Mouse (Mus musculus): ENCODE data around the gene Zcchc24. TPM values are rescaled to one million over a fixed set of nuclear protein-coding genes. Genes with fewer than 3 reads are reported as not detected.

Gene Zcchc24
- total and polyA plus RNA-seq, 2 experiments = 27.3 to 53.0 TPM

DNA sequence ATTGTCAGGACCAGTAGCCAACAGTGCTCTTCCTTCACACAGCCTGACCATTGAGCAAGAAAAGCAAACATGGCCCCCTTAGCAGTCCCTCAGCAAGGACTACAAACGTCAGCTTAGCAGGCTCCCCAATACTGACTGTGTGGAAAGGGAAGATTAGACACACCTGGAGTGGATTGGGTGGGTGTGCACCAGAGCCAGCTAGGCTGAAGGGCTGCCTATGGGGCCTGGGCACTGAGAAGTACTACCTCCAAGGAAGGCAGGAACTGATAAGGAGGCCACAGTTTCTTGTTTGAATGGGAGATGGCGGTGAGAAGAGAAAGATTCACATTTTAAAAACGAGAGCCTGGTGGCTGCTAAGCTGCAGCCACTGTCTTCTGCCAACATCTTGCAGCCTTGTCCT is 101.3 kb downstream of the Zcchc24 start:
- TF ChIP-seq POLR2A (IDR thresholded peaks at IDR 0.05; ENCODE audit: extremely low read depth, insufficient read depth, low read length) (no peak), CTCF (IDR thresholded peaks at IDR 0.05; ENCODE audit: low read depth, low read length) (no peak)
- Histone ChIP-seq H3K4me3 (ENCODE audit: insufficient read depth, low read depth, low read length) (no peak overlapping the region), H3K4me1 (ENCODE audit: control insufficient read depth, insufficient read depth, low read length) (no peaks in the 10 kb centered on the region), H3K79me2 (ENCODE audit: control insufficient read depth, insufficient read depth, low read length) (no peaks in the 10 kb centered on the region), H3K36me3 (ENCODE audit: control insufficient read depth, insufficient read depth, low read length) (peaks cover 3% of the 10 kb centered on the region), H3K9ac (ENCODE audit: low read depth, low read length) (no peak overlapping the region), H3K27me3 (ENCODE audit: control insufficient read depth, insufficient read depth, low read length) (no peaks in the 10 kb centered on the region), H3K27ac (replicated peaks; ENCODE audit: insufficient read depth, low read depth, low read length) (no peak overlapping the region)
- WGBS = 66% methylated on average over 3 of the region's 3 CpGs
- DNase-seq (ENCODE audit: extremely low read depth, low read depth, low spot score) = no peak

DNA sequence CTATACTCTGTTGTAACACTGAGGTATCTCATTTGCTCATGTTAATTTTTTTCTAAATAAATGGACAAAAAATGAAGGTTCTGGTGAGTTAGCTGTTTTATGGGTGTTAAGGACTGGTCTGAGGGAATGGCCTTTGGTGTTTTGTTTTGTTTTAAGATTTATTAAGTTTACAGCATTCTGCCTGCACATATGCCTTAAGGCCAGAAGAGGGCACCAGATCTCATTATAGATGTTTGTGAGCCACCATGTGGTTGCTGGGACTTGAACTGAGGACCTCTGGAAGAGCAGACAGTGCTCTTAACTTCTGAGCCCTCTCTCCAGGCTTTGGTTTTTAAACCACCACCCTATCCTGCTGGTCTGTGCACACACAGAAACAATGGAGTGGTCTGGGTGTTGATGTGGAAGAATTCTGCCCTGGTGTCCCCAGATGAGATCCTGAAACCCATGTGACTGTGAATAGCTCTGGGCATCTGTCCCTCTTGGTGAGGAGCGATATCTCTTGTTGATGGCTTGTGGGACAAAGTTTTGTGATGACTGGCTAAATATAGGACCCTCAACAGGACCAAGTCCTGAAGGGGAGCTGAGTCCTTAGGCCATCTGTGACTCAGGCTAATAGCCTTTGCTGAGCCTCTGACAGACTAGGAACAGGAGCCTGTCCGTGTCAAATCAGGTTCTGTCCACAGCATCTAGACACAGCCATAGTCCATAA is 102.0 kb downstream of the Zcchc24 start:
- Histone ChIP-seq H3K9ac (ENCODE audit: low read depth, low read length) (no peak overlapping the region), H3K79me2 (ENCODE audit: control insufficient read depth, insufficient read depth, low read length) (no peaks in the 10 kb centered on the region), H3K4me1 (ENCODE audit: control insufficient read depth, insufficient read depth, low read length) (no peaks in the 10 kb centered on the region), H3K27ac (replicated peaks; ENCODE audit: insufficient read depth, low read depth, low read length) (no peak overlapping the region), H3K36me3 (ENCODE audit: control insufficient read depth, insufficient read depth, low read length) (peaks cover 3% of the 10 kb centered on the region), H3K27me3 (ENCODE audit: control insufficient read depth, insufficient read depth, low read length) (no peaks in the 10 kb centered on the region), H3K4me3 (ENCODE audit: insufficient read depth, low read depth, low read length) (no peak overlapping the region)
- WGBS = 93% methylated on average over 2 of the region's 2 CpGs
- TF ChIP-seq CTCF (IDR thresholded peaks at IDR 0.05; ENCODE audit: low read depth, low read length) (peak; percentile 35), POLR2A (IDR thresholded peaks at IDR 0.05; ENCODE audit: extremely low read depth, insufficient read depth, low read length) (no peak)
- no peak for DNase-seq (ENCODE audit: extremely low read depth, low read depth, low spot score)

DNA sequence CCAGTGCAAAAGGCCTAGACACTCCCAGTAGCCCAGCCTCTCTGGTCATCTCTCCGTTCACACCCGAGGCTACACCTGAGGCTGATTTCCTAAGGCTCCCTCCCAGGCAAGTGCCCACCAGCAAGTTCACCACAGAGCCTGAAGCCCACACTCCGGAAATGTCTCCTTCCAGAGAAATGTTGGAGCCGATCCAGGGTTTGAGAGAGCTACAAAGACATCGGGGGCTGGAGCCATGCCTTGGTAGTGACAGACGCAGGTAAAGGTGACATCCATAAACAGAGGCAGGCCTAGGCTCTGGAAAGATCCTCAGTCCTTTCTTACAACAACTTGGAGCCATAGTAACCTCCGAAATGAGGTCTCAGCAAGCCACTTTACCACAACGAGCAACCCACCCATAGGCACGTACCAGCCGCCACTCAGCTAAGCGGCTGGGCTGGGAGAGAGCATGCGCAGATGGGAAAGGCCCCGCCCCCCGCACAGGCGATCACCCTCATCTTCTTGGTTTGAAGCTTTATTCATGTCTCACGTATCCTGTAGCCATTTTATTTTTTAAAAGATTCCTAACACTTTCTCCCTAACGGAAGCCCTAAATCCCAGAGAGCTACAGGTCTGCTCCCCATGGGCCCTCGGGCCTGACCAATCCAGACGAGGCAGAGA is 103.4 kb downstream of the Zcchc24 start:
- Histone ChIP-seq H3K27me3 (ENCODE audit: control insufficient read depth, insufficient read depth, low read length) (no peaks in the 10 kb centered on the region), H3K4me3 (ENCODE audit: insufficient read depth, low read depth, low read length) (no peak overlapping the region), H3K27ac (replicated peaks; ENCODE audit: insufficient read depth, low read depth, low read length) (no peak overlapping the region), H3K36me3 (ENCODE audit: control insufficient read depth, insufficient read depth, low read length) (peaks cover 6% of the 10 kb centered on the region), H3K79me2 (ENCODE audit: control insufficient read depth, insufficient read depth, low read length) (no peaks in the 10 kb centered on the region), H3K9ac (ENCODE audit: low read depth, low read length) (no peak overlapping the region), H3K4me1 (ENCODE audit: control insufficient read depth, insufficient read depth, low read length) (no peaks in the 10 kb centered on the region)
- 94% methylated on average over 19 of the region's 19 CpGs for WGBS
- DNase-seq (ENCODE audit: extremely low read depth, low read depth, low spot score) = no peak
- TF ChIP-seq POLR2A (IDR thresholded peaks at IDR 0.05; ENCODE audit: extremely low read depth, insufficient read depth, low read length) (no peak), CTCF (IDR thresholded peaks at IDR 0.05; ENCODE audit: low read depth, low read length) (no peak)

DNA sequence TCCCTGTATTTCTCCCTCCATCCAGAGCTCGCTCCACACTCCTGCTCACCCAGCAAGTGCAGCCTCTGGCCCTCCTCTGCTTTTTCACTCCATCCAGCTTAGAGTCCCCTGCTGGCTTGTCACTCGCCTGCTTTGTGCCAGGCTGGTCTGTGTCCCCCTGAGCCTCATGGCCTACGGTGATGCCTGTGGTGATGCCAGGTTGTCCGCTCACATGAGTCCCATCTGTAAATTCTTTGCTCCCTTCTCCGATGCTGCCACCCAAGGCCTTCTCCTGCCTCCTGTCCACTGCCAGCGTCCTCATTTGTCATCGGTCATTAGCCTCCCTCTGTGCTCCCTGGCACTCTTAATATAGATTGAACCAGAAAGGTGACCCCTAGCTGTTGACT is 104.5 kb downstream of the Zcchc24 start:
- 68% methylated on average over 7 of the region's 7 CpGs for WGBS
- H3K4me3 ChIP-seq (ENCODE audit: insufficient read depth, low read depth, low read length) = no peak overlapping the region
- no peak for TF ChIP-seq POLR2A (IDR thresholded peaks at IDR 0.05; ENCODE audit: extremely low read depth, insufficient read depth, low read length)
- no peak for TF ChIP-seq CTCF (IDR thresholded peaks at IDR 0.05; ENCODE audit: low read depth, low read length)
- H3K27ac ChIP-seq (replicated peaks; ENCODE audit: insufficient read depth, low read depth, low read length) = no peak overlapping the region
- peak; percentile 45 for DNase-seq (ENCODE audit: extremely low read depth, low read depth, low spot score)
- no peak overlapping the region for H3K9ac ChIP-seq (ENCODE audit: low read depth, low read length)
- peaks cover 7% of the 10 kb centered on the region for H3K36me3 ChIP-seq (ENCODE audit: control insufficient read depth, insufficient read depth, low read length)
- no peaks in the 10 kb centered on the region for H3K27me3 ChIP-seq (ENCODE audit: control insufficient read depth, insufficient read depth, low read length)
- H3K79me2 ChIP-seq (ENCODE audit: control insufficient read depth, insufficient read depth, low read length) = no peaks in the 10 kb centered on the region
- no peaks in the 10 kb centered on the region for H3K4me1 ChIP-seq (ENCODE audit: control insufficient read depth, insufficient read depth, low read length)

DNA sequence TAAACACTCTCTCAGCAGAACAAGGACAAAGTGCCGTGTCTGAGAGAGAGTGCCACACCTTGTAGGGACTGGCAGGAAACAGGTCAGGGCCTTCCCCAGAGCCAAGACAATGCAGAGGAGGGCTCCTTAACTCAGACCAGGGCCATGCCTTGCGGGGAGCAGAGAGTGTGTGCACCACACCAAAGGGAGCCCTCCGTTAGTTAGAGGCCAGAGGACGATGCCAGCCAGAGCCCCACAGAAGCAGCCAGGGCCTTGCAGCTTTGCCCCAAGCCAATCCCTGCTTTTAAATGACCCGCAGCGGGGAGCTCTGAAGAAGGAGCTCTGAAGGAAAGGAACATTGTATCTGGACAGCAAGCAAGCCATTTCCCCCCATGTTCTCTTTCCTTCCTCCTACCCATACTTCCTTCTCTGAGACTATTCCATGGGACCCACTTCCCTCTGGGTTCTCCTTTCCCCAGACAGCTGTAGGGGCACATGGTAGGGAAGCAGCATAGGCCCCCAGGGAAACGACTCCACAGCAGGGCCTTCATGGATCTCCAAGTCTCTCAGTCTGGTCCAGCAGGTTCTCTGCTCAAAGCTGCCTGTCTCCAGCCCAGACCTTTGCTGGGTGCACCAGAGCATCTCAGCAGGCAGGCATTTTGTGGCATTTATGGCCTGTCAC is 105.1 kb downstream of the Zcchc24 start:
- no peak overlapping the region for H3K9ac ChIP-seq (ENCODE audit: low read depth, low read length)
- H3K4me3 ChIP-seq (ENCODE audit: insufficient read depth, low read depth, low read length) = no peak overlapping the region
- no peak overlapping the region for H3K27ac ChIP-seq (replicated peaks; ENCODE audit: insufficient read depth, low read depth, low read length)
- DNase-seq (ENCODE audit: extremely low read depth, low read depth, low spot score) = no peak
- no peaks in the 10 kb centered on the region for H3K4me1 ChIP-seq (ENCODE audit: control insufficient read depth, insufficient read depth, low read length)
- WGBS = 78% methylated on average over 7 of the region's 7 CpGs
- no peaks in the 10 kb centered on the region for H3K79me2 ChIP-seq (ENCODE audit: control insufficient read depth, insufficient read depth, low read length)
- no peaks in the 10 kb centered on the region for H3K27me3 ChIP-seq (ENCODE audit: control insufficient read depth, insufficient read depth, low read length)
- peaks cover 11% of the 10 kb centered on the region for H3K36me3 ChIP-seq (ENCODE audit: control insufficient read depth, insufficient read depth, low read length)
- no peak for TF ChIP-seq CTCF (IDR thresholded peaks at IDR 0.05; ENCODE audit: low read depth, low read length)

Other genes with a start within 250 kb of the Zcchc24 start
- gene Ppif, start 74.9 kb downstream of the Zcchc24 start, total RNA-seq (2014; rRNA removed) = 19.4 and 31.1 TPM in 2 replicates
- gene Ppif, start 74.9 kb downstream of the Zcchc24 start, polyA plus RNA-seq (2012; rRNA removed) = 76.3 and 80.6 TPM in 2 replicates
- gene Anxa11, start 73.1 kb upstream of the Zcchc24 start, total RNA-seq (2014; rRNA removed) = 11.7 and 14.5 TPM in 2 replicates
- 30.5 and 33.6 TPM in 2 replicates for gene Anxa11, start 73.1 kb upstream of the Zcchc24 start, polyA plus RNA-seq (2012; rRNA removed)
- not detected in 2 replicates for gene Plac9a, start 134.1 kb upstream of the Zcchc24 start, total RNA-seq (2014; rRNA removed)
- gene Plac9a, start 134.1 kb upstream of the Zcchc24 start, polyA plus RNA-seq (2012; rRNA removed) = 0.49 TPM in 1 of 2 replicates, not detected in the other
- gene Tmem254a, start 158.6 kb upstream of the Zcchc24 start, total RNA-seq (2014; rRNA removed) = 1.7 and 2.2 TPM in 2 replicates
- 11.7 and 15.7 TPM in 2 replicates for gene Tmem254a, start 158.6 kb upstream of the Zcchc24 start, polyA plus RNA-seq (2012; rRNA removed)
- gene Cphx1, start 169.3 kb upstream of the Zcchc24 start, total RNA-seq (2014; rRNA removed) = not detected in 2 replicates
- 0.72 and 2.0 TPM in 2 replicates for gene Cphx1, start 169.3 kb upstream of the Zcchc24 start, polyA plus RNA-seq (2012; rRNA removed)
- 0.46 TPM in 1 of 2 replicates, not detected in the other for gene Duxbl1, start 209.5 kb upstream of the Zcchc24 start, total RNA-seq (2014; rRNA removed)
- 0.05 TPM in 1 of 2 replicates, not detected in the other for gene Duxbl1, start 209.5 kb upstream of the Zcchc24 start, polyA plus RNA-seq (2012; rRNA removed)